In the genomic region with DNA sequence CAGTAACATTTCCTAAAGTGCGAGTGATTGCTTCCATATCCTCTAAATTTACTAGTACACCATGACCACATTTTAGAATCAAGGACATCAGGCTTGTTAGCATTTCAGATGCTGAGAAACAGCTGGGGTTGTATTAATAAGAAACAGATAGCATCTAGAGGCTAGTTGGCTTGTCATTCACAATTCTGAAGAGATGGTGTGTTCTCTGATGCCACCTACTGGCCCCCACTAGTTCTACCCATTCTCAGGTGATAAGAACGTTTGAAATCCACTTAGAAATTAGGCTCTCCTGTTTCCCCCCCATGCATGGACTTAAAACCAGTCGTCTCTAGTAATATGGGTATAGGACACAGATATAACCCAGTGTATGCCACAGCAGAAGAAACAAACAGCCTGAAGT, we compare ENCODE assay signal across 8 mouse cellular contexts.
DNase-seq lines count a peak whose midpoint lies in the region; ATAC-seq and TF ChIP-seq lines count a peak whose summit lies in the region.

No protein-coding gene starts in this region.

- no peaks in the 10 kb centered on the region for H3K9me3 ChIP-seq in forebrain, embryonic 16.5 days (ENCODE audit: control insufficient read depth, low read length)
- H3K9me3 ChIP-seq in neural tube, embryonic 15.5 days (replicated peaks), result no peaks in the 10 kb centered on the region

- H3K27ac ChIP-seq in liver, adult 2 months (replicated peaks; ENCODE audit: insufficient read depth, low read depth, low read length), result no peak overlapping the region
- no peak overlapping the region for H3K27ac ChIP-seq in forebrain, embryonic 16.5 days (ENCODE audit: low read length)
- H3K27ac ChIP-seq in neural tube, embryonic 15.5 days (replicated peaks), result no peak overlapping the region

- H3K4me2 ChIP-seq in forebrain, embryonic 16.5 days (ENCODE audit: low read length), result no peak overlapping the region
- H3K4me2 ChIP-seq in neural tube, embryonic 15.5 days, result no peak overlapping the region

- no peak overlapping the region for H3K4me3 ChIP-seq in liver, adult 2 months (ENCODE audit: insufficient read depth, low read depth, low read length)
- no peak overlapping the region for H3K4me3 ChIP-seq in forebrain, embryonic 16.5 days (replicated peaks; ENCODE audit: low read length)
- H3K4me3 ChIP-seq in neural tube, embryonic 15.5 days (replicated peaks), result no peak overlapping the region

- H3K36me3 ChIP-seq in liver, adult 2 months (ENCODE audit: control insufficient read depth, insufficient read depth, low read length), result no peaks in the 10 kb centered on the region
- H3K36me3 ChIP-seq in forebrain, embryonic 16.5 days (ENCODE audit: control insufficient read depth, insufficient read depth), result no peaks in the 10 kb centered on the region
- no peaks in the 10 kb centered on the region for H3K36me3 ChIP-seq in neural tube, embryonic 15.5 days

- WGBS in liver, adult 2 months, result 52% methylated on average over 3 of the region's 3 CpGs
- WGBS in forebrain, embryonic 16.5 days, result 56% methylated on average over 3 of the region's 3 CpGs
- 57% methylated on average over 3 of the region's 3 CpGs for WGBS in neural tube, embryonic 15.5 days

- no peak for ATAC-seq in forebrain, embryonic 16.5 days
- ATAC-seq in neural tube, embryonic 15.5 days (ENCODE audit: low FRiP score), result no peak

- DNase-seq in adrenal gland, postnatal 25 days, result peak; percentile 1
- DNase-seq in adrenal gland, adult 2 months, result no peak
- peak; percentile 5 for DNase-seq in liver, adult 2 months (ENCODE audit: extremely low read depth, low read depth, low spot score)
- DNase-seq in liver, result no peak
- DNase-seq in kidney, postnatal 14 days, result peak; percentile 14
- DNase-seq in right cerebral cortex, postnatal 14 days, result peak; percentile 11

- no peaks in the 10 kb centered on the region for H3K27me3 ChIP-seq in liver, adult 2 months (ENCODE audit: control insufficient read depth, insufficient read depth, low read length)
- no peaks in the 10 kb centered on the region for H3K27me3 ChIP-seq in forebrain, embryonic 16.5 days (replicated peaks; ENCODE audit: control insufficient read depth, insufficient read depth, low read length)
- H3K27me3 ChIP-seq in neural tube, embryonic 15.5 days (replicated peaks), result peaks cover 28% of the 10 kb centered on the region

- no peak for TF ChIP-seq CTCF in liver, adult 2 months (IDR thresholded peaks at IDR 0.05; ENCODE audit: low read depth, low read length)

- H3K79me2 ChIP-seq in liver, adult 2 months (ENCODE audit: control insufficient read depth, insufficient read depth, low read length), result no peaks in the 10 kb centered on the region; the same call in 1 of the 2 replicates

- H3K4me1 ChIP-seq in liver, adult 2 months (ENCODE audit: control insufficient read depth, insufficient read depth, low read length), result no peaks in the 10 kb centered on the region
- no peaks in the 10 kb centered on the region for H3K4me1 ChIP-seq in forebrain, embryonic 16.5 days (replicated peaks; ENCODE audit: control insufficient read depth, insufficient read depth, low read length)
- H3K4me1 ChIP-seq in neural tube, embryonic 15.5 days, result no peaks in the 10 kb centered on the region

- no peak overlapping the region for H3K9ac ChIP-seq in liver, adult 2 months (ENCODE audit: low read depth, low read length)
- no peak overlapping the region for H3K9ac ChIP-seq in forebrain, embryonic 16.5 days (replicated peaks; ENCODE audit: low read depth, low read length)
- no peak overlapping the region for H3K9ac ChIP-seq in neural tube, embryonic 15.5 days (replicated peaks)

- TF ChIP-seq POLR2A in liver, adult 2 months (IDR thresholded peaks at IDR 0.05; ENCODE audit: extremely low read depth, insufficient read depth, low read length), result no peak

Comparison
In these comparisons a context has a peak if more than half of its experiments do, and no peak if none do; other contexts are left out.
1. DNase-seq: peak in adrenal gland, postnatal 25 days (single experiment), liver, adult 2 months (single experiment), kidney, postnatal 14 days (single experiment) and right cerebral cortex, postnatal 14 days (single experiment); none in adrenal gland, adult 2 months (single experiment) and liver (single experiment).